Mouse (Mus musculus) forebrain, postnatal 0 days (tissue): ENCODE data around the gene Rgs14. TPM values are rescaled to one million over a fixed set of nuclear protein-coding genes. Genes with fewer than 3 reads are reported as not detected.

Source experiments
- ATAC-seq: fragments of 200-750 bp; cut with Nextera tagmentation; 2 replicates; pipeline ENCODE4 v1.8.0; 2017; ENCODE audit warnings: mild to moderate bottlenecking, moderate library complexity
- DNase-seq: peaks from one replicate; pipeline ENCODE4 v3.0.0-alpha.2; 2015
- H3K27ac ChIP-seq: fragments of 300-500 bp; sonication (generic); 2 replicates; pipeline ENCODE4 v1.5.1; 2014; ENCODE audit warnings: low read depth, mild to moderate bottlenecking, antibody characterized with exemption, low read length, moderate library complexity, mixed read lengths
- H3K27me3 ChIP-seq: fragments of 300-500 bp; sonication (generic); 2 replicates; pipeline ENCODE4 v1.6.1; 2014; ENCODE audit warnings: mild to moderate bottlenecking, low read length, mixed read lengths; ENCODE audit not compliant: insufficient read depth
- H3K36me3 ChIP-seq: fragments of 300-500 bp; sonication (generic); 2 replicates; pipeline ENCODE4 v1.6.1; 2014; ENCODE audit warnings: mild to moderate bottlenecking, moderate library complexity; ENCODE audit not compliant: insufficient read depth
- H3K4me1 ChIP-seq: fragments of 300-500 bp; sonication (generic); 2 replicates; pipeline ENCODE4 v1.6.1; 2014; ENCODE audit warnings: antibody characterized with exemption; ENCODE audit not compliant: insufficient read depth
- H3K4me2 ChIP-seq: fragments of 300-500 bp; sonication (generic); 2 replicates; pipeline ENCODE4 v1.6.1; 2014; ENCODE audit warnings: low read depth, mild to moderate bottlenecking, moderate library complexity
- H3K4me3 ChIP-seq: fragments of 300-500 bp; sonication (generic); 2 replicates; pipeline ENCODE4 v1.5.1; 2014; ENCODE audit warnings: low read depth, low read length, mixed read lengths
- H3K9ac ChIP-seq: fragments of 300-500 bp; sonication (generic); 2 replicates; pipeline ENCODE4 v1.6.1; 2014; ENCODE audit warnings: mild to moderate bottlenecking
- H3K9me3 ChIP-seq: fragments of 300-500 bp; sonication (generic); 2 replicates; pipeline ENCODE4 v1.6.1; 2016; ENCODE audit warnings: low read length
- CTCF ChIP-seq: sonication (generic); IDR thresholded peaks from 2 replicates; pipeline ENCODE4 v1.5.1; 2016; ENCODE audit warnings: antibody characterized with exemption, control low read depth, low read depth
- WGBS: fragments of 180-500 bp; shearing (Covaris S2); extraction: QIAGEN DNeasy Blood & Tissue Kit; methylation state at CpG from one replicate; pipeline ENCODE4 v1.1.7; 2014; 5-methylcytosine and 5-hydroxymethylcytosine counted together
- polyA plus RNA-seq: library from polyadenylated mRNA; unstranded; fragments of >200 nt; fragmentation: Nextera tagmentation; extraction: Ambion mirVana; gene quantifications from 2 replicates; pipeline ENCODE4 v1.2.1, GENCODE M21; 2015
- total RNA-seq: library from RNA; depleted of rRNA; stranded (reverse); fragments of >200 nt; gene quantifications from 2 replicates; pipeline ENCODE4 v1.2.3, GENCODE M21; 2014

Gene Rgs14
- total and polyA plus RNA-seq, 2 experiments from 2014 or later = 3.9 to 4.0 TPM

DNA sequence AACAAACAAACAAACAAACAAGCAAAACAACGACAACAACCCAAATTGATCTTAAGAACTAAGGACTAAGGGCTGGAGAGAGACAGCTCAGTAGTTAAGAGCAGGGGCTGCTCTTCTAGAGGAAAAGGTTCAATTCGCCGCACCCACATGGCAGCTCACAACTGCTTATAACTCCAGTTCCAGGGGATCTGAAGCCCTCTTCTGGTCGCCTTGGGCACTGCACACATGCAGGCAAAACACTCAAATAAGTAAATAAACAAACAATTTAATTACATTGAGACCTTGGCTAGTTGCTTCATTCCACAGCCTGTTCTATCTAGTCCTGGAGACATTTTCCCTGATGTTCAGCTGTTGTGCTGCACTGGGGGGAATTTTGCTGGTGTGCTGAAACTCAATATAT, 23.4 kb downstream of the Rgs14 start:
- no peaks in the 10 kb centered on the region for H3K36me3 ChIP-seq
- no peak overlapping the region for H3K27ac ChIP-seq

DNA sequence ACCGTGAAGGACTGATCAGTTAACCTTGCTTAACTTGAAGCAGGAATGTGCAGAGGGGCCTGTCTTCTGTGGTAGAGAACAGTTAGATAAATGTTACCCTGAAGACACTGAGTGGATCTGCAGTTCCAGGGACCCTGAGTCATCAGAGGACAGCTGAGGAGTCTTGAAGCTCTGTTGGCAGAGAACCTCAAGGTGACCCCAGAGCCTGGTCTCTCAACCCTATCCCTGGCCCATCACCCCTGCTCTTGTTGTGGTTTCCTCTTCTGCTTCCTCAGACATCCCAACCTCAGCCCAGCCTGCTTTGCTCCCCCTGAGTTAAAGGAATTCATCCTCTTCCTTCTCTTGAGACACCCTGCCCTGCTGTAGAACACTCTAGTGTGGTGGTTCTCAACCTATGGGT, 28.6 kb downstream of the Rgs14 start, which contains the start of gene Slc34a1:
TSS of gene Slc34a1 (plus strand) at position 100 of the 400 bp plus-strand sequence.
- 90% methylated on average over 1 of the region's 1 CpGs for WGBS
- H3K4me1 ChIP-seq = no peaks in the 10 kb centered on the region
- no peak within 1 kb of the TSS for H3K27ac ChIP-seq
- DNase-seq = no peak
- no peak within 1 kb of the TSS for H3K4me2 ChIP-seq
- no peak for TF ChIP-seq CTCF
- no peaks in the 10 kb centered on the region for H3K36me3 ChIP-seq
- no peak within 1 kb of the TSS for H3K4me3 ChIP-seq
- H3K9ac ChIP-seq = no peak within 1 kb of the TSS
- no peaks in the 10 kb centered on the region for H3K27me3 ChIP-seq
- ATAC-seq = no peak
- no peaks in the 10 kb centered on the region for H3K9me3 ChIP-seq

More for the DNA sequence above, 23.4 kb downstream of the Rgs14 start:
- H3K4me3 ChIP-seq = no peak overlapping the region
- DNase-seq (no peak), ATAC-seq (no peak)
- H3K9me3 ChIP-seq = no peaks in the 10 kb centered on the region
- H3K4me2 ChIP-seq = no peak overlapping the region
- no peak overlapping the region for H3K9ac ChIP-seq
- no peaks in the 10 kb centered on the region for H3K27me3 ChIP-seq
- WGBS = 67% methylated on average over 4 of the region's 4 CpGs
- TF ChIP-seq CTCF = peak; percentile 38
- H3K4me1 ChIP-seq = no peaks in the 10 kb centered on the region

DNA sequence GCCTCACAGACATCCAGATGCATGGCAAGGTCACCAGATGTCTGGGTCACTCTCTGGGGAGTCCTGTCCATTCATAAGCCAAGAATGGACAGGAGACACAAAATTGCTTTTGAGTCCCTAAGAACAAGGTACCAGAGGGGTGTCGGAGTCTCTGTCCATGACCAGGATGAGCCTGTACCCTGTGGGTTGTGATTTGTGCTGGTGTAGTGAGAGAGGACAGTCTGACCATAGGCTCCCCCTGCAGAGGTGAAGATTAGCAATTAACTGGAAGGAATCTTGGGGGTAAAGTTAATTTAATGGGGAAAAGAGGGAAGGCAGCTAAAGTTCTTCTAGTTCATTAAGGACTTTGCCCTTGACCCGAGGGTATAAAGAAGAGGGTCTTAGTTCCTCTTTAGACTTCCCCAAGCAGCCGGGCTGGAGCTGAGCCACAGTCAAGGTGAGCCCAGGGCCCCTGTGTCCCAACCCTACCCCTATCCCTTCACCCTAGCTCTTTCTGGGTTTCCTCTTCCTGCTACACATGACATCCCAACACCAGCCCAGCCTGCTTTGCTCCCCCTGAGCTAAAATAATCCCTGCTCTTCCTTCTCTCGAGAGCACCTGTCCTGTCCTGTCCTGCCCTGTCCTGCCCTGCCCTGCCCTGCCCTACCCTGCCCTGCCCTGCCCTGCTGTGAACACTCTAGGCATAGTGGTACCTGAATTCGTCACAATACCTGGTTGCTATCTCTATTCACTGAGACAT, 29.9 kb downstream of the Rgs14 start:
- ATAC-seq (no peak), DNase-seq (no peak)
- no peaks in the 10 kb centered on the region for H3K27me3 ChIP-seq
- no peak overlapping the region for H3K27ac ChIP-seq
- no peak overlapping the region for H3K9ac ChIP-seq
- no peaks in the 10 kb centered on the region for H3K4me1 ChIP-seq
- no peak for TF ChIP-seq CTCF
- H3K4me3 ChIP-seq = no peak overlapping the region
- no peak overlapping the region for H3K4me2 ChIP-seq
- WGBS = 68% methylated on average over 5 of the region's 5 CpGs
- no peaks in the 10 kb centered on the region for H3K36me3 ChIP-seq
- H3K9me3 ChIP-seq = no peaks in the 10 kb centered on the region

DNA sequence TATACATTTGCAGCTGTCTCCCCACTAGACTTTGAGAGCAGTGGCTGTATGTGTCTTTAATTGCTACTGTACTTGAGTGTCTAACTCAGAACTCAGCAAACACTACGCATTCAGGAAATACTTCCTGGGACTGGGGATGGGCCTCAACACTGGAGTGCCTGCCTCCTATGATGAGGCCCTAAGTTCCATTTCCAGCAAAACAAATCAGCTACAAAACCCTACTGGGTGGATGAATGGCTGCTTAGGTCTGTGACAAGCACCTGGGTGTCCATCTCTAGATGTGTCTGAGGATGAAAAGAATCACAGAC, 30.5 kb downstream of the Rgs14 start:
- 85% methylated on average over 1 of the region's 1 CpGs for WGBS
- H3K4me2 ChIP-seq = no peak overlapping the region
- DNase-seq (no peak), ATAC-seq (no peak)
- no peaks in the 10 kb centered on the region for H3K4me1 ChIP-seq
- no peak overlapping the region for H3K9ac ChIP-seq
- no peak overlapping the region for H3K4me3 ChIP-seq
- H3K36me3 ChIP-seq = no peaks in the 10 kb centered on the region
- H3K27ac ChIP-seq = no peak overlapping the region
- TF ChIP-seq CTCF = no peak
- H3K9me3 ChIP-seq = no peaks in the 10 kb centered on the region
- H3K27me3 ChIP-seq = no peaks in the 10 kb centered on the region

DNA sequence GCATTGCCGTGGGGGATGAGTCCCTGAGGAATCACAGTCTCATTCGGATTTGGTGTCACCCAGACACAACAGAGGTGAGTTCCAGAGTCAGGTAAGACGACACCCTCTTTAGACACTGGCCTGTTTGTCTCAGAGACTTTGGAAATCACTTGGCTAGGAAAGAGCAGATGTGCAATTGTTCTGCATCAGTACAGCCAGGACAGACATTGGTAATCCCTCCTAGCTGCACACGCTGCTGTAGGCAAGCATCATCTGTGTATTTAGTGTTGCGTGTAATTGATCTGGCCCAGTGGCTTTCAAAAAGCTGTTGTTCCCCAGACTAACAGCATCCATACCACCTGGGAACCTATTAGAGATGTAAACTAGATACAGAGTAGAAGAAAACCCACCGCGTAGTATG, 33.7 kb downstream of the Rgs14 start:
- TF ChIP-seq CTCF = no peak
- 69% methylated on average over 7 of the region's 7 CpGs for WGBS
- peaks cover 5% of the 10 kb centered on the region; the same call in 1 of the 2 replicates for H3K4me1 ChIP-seq
- no peak for ATAC-seq
- H3K9me3 ChIP-seq = no peaks in the 10 kb centered on the region
- H3K27me3 ChIP-seq = no peaks in the 10 kb centered on the region
- no peak for DNase-seq
- no peak overlapping the region for H3K4me3 ChIP-seq
- no peaks in the 10 kb centered on the region for H3K36me3 ChIP-seq
- no peak overlapping the region for H3K9ac ChIP-seq
- no peak overlapping the region for H3K4me2 ChIP-seq
- H3K27ac ChIP-seq = no peak overlapping the region

DNA sequence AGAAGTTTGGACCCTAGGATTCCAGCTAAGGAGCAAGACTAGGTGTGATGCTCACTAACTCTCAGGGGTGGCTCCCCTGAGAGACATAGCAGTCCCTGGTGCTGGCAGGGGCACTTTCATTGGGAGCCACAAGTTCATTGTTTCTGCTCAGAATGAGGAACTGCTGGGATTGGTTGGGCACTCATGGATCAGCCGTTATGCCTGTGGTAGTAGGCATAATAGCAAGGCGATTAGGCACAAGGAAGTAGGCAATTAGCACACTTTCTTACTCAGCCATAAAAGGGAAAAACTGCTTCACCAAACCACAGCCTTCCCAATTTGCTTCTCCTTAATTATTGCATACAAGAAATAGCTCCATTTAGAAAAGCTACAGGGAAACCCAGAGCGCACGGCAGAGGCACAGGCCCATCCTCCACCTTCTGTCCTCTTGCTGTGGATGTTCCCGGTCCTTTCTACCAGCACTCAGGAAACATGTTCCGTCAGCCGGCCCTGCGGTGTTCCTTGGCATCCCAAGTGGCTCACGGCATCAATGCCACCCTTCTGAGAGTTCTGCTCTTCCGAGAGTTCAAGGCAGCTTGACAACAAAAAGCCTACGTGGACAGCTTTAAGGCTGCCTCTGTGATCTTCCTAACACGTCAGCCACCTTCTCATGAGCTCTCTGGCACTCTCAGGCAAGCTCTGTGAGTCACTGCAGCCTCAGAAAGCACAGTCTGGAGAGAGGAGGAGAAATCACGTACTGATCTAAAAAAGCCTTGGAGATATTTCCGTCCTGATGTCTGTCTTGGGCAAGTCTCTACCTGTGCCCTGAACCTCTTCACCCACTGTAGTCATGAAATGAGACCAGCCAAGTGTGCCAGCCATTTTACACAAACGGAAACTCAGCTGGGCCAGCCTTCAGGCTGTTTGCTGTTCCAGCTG, 34.7 kb downstream of the Rgs14 start:
- TF ChIP-seq CTCF = no peak
- ATAC-seq (no peak), DNase-seq (peak; percentile 35)
- Histone ChIP-seq H3K27me3 (no peaks in the 10 kb centered on the region), H3K4me2 (no peak overlapping the region), H3K27ac (peak overlapping the region; percentile 4; the same call in 1 of the 2 replicates), H3K9me3 (no peaks in the 10 kb centered on the region), H3K36me3 (no peaks in the 10 kb centered on the region), H3K9ac (no peak overlapping the region), H3K4me3 (no peak overlapping the region), H3K4me1 (peaks cover 5% of the 10 kb centered on the region; the same call in 1 of the 2 replicates)
- WGBS = 38% methylated on average over 15 of the region's 15 CpGs
